Mouse (Mus musculus): ENCODE measurements around the gene Crybb1.
A peak's percentile ranks its signal among the peaks of the same experiment; 100 is the strongest.

Crybb1 gene

DNA sequence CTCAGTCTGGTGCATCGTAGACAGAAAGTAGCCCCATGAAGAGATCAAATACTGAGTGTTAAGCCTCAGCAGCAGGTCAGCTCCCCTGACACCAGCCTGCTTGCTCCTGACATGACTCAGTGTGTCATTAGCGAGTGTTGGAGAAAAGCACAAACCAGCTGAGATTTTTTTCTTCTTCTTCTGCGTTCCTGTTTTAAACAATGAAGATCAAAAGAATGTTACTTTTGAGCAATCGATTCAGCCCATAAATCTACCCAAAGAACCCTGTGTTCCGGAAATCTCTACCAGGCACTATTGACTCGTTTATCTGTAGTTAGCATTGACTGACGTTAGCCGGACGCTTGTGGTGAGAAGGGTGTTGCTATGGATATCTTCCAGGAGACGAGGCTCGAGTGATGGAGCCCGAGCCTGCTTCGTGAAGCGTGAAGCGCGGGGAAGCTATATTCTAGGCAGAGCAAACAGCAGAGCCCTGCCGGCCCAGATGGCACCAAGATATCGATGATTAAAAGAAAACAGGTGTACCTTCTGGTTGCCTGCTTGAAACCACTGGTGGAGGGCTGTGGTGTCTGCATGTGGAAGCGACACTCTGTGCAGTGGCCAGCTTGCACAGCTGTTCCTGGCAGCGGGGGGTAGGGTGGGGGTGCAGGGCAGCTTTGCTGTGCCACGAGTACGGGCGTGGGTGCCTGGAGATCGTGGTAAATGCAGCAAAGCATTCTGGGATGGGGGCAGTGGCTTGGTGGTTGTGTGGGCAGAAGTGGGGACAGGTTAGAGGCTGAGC is 15.3 kb downstream of the Crybb1 start:
- DNase-seq: peak; percentile 49

DNA sequence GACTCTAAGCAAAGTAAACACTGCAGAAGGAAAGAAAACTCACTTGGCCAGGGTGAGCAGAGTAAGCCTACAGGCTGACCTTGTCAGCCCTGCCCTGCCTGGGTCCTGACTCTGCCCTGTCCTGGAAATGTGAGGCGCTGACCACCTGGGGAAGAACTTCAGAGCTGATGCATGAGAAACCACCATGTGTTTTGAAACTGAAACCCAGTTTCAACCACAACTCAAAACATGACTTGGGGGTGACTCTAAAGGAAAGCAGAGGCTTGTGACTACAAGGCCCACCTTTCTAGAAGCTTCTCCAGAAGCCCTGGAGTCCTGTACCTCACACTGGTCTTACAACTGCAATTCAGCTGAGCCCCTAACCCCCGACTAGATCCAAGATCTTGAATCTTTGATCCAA is 17.3 kb downstream of the Crybb1 start:
- DNase-seq: no peak

DNA sequence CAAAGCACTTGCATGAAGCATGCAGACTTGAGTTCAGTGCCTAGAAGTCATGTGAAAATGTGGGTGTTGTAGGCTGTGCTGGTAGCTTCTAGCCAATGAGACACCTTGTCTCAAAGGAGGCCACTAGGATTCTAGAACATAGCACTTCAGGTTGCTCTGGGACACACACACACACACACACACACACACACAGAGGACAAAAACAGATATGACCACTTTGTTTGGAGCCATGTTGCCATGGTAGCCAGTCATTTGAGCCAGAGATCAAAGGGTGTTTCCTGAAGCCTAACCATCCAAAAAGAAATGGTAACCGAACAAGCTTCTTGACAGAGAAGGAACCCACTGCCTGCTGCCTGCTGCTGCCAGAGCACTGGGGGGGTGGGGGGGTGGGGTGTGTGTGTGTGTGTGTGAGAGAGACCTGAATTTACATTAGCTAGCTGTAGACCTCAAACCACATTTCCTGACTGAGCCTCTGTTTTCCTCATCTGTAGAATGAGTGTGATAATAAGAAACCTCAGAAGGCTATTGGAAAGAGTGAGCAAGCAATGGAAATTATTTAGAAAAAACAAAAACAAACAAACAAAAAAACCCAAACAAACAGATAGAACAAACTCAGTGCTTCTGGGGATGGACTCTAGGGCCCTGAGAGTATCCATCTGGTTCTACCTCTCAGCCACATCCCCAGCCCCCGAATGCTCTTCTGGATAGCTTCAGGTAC is 18.3 kb downstream of the Crybb1 start:
- DNase-seq: no peak

DNA sequence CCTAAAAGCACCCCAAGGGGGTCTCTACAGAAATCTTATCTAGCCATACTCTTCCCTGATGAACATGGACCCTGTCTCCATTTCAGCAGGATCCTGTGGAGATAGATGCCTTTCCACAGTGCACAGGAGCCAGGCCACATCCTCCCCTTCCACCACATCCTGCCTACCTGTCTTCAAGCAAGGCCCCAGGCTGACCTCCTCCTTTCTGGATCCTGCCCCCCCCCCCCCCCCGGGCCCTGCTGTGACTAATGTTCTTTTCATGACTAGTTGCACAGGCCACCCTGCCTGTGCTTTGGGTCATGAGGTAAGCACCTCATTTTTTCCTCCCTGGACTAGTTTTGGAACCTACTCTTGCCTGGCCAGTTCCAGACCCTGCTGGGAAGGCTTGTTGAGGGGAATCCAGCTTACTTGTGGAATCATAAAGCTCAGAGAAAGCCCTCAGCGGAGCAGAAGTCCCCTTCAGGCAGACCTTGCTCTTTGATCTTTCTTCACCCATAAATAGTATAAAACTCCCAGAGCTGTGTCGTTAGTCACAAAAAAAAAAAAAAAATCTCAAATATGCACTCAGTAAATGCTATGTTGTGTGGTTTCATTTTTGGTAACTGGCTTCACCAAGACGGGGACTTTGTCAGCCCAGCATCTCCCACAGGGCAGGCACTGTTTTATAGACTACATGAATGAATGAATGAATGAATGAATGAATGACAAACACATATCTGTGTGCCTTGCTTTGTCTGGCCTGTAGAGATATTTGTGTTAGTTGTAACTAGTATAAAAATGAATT is 19.6 kb downstream of the Crybb1 start:
- no peak for DNase-seq

DNA sequence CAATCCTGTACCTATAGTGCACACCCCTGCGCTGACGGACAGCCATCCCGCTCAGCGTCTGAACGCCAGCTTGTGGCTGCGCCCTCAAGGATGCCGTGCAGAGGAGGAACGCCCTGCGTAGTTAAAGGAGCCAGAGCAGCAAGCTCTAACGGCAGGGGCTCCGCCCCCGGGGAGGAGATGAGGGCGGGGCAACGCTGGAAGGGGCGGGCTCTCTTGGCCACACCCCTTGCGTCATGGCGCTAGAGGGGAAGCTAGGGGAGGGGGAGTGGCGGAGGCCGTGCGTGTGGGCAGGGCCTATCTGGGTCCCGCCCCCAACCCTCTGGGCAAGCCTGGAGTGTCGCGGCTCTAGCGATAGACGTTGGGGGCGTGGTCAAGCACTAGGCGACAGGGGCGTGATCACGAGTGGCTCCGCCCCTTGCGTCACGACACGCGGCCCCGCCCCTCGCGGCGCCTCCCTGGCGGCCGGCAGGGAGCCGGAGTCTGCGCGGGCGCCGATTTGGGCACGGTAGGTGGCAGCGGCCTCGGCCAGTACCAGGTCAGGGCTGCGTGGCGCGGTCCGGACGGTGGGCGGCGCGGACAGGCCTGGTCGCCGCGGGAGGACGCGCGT is 20.8 kb downstream of the Crybb1 start, which contains the start of gene Tpst2:
Gene Tpst2, plus strand, starts transcription at position 425 of the 607 bp plus-strand sequence.
- peak; percentile 99 for DNase-seq

DNA sequence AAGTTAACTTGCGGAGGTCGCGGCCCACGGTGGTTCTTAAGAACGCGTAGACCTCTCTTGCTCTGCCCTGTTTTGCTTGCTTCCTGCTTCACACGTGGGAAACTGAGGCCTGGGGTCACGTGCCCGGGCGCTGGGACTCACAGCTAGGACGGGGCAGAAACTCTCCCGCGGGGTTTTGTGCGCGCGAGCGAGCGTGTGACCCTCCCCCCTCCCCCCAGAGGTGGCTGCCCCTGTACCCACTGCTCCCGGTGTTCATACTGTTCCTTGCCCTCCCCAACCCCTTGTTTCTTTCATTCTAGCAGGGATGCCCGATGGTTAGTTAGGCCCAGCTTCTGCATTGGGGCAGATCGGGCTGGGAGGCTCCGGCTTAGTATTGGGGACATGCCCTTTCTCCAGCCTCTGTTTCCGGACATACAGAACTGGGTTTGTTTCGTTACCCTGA is 21.3 kb downstream of the Crybb1 start:
- DNase-seq: no peak

DNA sequence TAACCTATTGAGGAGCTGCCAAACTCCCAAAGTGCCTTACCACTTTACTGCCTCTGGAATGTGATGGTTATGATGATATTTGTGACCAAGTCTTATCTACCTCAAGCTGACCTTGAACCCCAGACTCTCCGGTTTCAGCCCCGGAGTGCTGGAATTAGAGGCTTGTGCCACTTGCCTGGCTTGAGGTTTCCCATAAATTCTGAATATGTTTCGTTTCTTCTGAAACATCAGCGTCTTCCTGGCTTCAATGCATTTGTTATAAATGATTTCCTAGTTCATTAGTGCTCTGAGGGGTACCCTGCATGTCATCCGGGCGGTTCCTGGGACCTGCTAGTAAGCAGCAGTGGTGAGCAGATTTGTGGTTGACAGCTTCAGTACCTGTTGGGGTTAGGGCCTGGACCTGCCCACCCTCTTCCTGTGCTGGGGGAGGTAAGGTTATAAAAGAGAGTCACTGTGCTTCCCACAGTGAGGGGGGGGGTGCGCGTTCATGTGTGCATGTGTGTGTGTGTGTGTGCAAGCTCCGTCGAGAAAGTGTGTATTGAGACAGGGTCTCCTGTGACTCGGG is 22.4 kb downstream of the Crybb1 start:
- DNase-seq: no peak

DNA sequence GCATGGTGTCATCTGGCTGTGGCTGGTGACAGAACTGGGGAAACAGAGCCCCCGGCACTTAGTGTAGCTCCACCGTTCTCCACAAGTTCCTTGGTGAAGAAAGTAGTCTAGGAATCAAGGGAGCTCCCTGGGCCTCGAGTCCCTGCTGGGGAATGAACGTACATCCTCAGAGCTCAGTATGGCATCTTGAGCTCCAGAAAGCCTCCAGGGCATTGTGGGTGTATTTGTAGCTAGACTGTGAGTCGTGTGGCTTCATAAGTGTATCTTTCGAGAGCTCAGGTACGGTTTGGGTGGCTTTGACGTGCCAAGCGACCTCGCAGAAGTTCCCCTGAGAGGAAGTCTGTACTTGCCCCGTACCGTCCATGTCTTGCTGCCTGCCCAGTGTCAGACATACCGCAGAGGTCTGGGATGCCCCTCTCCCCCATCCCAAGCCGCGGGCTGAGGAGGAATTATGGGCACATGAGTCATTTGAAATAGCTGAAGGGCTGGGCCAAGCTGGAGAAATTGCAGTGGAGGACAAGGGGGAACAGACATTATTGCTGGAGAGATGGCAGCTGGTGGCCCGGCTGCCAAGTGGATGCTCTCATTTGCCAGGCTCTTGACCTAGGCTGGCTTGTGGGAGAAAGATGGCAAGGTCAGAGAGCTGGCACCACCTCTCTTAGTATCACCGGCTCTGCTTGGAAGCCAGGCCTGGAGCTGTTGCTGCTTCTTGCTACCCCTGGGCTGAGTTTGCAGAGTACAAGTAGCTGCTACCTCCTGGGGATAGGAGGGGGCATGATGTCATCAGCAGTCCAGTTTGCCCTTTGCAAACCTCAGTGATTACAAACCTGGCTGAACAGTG is 23.8 kb downstream of the Crybb1 start:
- DNase-seq: no peak

DNA sequence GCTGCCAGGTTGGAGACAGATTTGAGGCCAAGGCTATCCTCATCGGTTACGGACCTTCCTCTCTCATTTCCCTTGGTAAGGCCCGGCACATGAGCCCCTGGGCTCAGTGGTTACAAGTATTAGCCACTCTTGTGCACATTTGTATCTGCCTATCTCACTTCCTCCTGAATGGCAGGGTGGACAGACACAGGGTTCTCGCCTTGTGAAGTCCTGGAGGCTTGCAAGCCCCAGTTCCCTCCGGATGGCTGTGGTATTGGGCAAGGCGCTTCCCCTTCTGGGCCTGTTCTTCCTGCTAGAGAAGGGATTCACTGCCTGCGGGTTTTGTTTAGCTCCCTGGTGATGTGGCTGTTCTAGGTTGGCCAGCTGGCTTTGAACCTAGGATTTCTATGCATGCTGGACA is 24.5 kb downstream of the Crybb1 start:
- DNase-seq: no peak

DNA sequence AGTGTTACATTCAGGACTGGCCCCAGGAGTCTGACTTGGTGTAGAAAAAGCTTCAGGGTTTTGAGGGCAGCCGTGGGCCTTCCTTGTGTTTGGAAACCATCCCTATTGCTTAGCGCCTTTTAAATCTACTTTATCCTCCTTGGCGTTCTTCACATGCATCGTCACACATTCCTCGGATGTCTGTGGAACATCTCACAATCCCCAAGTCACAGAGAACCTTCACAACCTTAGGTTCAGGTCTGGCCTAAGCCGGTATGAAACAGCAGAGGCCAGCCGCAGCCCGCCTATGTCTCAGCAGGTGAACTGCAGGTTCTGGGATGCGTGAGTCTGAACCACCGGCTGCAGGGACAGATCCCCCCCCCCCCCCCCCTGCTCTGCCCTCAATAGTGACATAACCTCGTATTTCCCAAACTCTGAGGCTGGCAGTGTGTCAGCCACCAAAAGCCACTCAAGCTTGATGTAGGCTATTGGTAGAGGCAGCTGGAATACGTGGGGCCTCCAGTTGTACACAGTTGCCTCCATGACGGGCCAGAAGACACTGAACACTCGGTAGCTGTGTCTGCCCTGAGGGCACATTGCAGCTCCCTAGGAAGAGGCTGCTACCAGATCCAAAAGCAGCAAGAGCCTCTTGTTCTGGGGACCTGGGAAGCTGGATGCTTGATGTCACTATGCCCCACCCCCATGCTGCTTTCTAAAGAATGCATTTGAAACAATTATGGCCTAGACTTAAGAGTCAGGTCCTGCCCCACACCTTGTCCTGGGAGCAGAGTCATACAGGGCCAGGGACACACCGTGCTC is 25.4 kb downstream of the Crybb1 start:
- DNase-seq: no peak

DNA sequence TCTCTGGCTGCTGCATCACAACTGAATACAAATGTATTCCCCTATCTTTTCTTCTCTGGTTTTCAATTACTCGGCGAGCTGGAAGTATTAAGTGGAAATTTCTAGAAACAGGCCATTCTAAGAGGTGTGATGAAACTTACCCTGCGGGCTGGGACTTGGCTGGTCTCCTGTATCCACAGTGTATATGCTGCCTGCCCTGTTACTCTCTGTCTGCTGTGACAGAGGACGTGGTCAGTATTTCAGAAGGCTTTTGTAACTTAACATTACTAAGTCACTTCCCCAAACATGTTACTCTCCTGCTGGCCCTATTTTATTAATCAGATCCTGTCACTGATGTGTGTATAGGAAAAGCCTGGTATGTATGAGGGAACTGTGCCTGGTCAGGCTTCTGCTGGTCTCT is 26.1 kb downstream of the Crybb1 start:
- DNase-seq: no peak

DNA sequence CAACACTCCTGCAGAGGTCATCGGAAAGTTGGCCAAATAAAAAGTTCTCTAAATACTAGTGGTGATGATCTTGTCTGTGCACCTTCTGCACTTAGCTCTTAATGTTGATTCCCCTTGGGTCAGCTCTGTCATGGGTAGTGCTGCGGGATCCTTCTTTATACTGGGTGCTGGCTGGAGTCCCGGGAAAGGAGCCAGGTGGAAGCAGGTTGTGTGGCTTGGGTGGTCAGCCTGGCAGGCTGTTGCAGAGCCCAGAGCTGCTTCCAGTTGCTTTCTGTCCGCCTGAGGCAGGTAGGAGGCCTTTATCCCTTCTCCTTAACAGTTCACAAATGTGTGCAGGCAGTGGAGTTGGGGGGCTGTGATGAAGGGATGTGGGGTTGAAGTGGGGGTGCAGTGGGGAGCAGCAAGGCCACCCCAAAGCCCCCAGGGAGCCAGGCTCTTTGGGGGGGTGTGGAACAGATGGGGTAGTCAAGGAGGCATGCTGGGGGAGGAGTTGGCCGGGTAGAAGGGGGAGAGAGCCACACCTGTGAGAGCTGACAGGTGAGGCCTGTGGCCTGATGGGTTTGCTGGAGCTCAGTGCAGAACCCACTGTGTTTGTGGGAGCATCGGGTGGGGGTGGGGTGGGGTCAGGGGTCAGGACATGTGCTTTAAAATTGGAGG is 26.6 kb downstream of the Crybb1 start:
- no peak for DNase-seq

DNA sequence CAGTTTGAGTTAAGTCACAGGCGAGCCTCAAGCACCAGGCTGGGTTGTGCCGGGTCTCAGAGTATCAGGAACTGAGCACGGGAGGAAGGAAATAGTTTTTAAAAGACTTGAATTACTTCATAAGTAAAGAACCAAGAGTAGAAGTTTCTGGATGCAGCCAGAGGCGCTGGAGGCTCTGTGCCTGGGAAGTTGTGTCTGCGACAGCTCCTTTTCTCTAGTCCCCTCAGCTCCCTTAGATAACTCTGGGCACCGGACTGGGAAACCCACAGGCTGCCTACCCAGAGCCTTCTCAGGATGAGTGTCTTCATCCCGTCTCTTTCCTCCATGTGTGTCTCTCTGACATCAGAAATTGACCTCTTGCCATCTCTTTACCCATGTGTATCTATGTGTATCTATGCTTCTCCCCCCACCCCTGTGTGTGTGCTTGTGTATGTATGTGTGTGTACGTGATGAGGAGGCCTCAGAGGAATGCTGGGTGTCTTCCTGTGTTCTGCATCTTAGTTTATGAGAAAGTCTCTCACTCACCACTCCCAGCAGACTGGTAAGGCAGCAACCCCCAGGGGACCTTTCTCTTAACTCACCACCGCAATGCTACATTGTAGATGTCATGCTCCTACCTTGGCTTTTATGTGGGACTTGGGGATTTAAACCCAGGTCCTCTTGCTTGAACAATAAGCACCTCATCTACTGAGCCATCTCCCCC is 27.3 kb downstream of the Crybb1 start:
- no peak for DNase-seq

DNA sequence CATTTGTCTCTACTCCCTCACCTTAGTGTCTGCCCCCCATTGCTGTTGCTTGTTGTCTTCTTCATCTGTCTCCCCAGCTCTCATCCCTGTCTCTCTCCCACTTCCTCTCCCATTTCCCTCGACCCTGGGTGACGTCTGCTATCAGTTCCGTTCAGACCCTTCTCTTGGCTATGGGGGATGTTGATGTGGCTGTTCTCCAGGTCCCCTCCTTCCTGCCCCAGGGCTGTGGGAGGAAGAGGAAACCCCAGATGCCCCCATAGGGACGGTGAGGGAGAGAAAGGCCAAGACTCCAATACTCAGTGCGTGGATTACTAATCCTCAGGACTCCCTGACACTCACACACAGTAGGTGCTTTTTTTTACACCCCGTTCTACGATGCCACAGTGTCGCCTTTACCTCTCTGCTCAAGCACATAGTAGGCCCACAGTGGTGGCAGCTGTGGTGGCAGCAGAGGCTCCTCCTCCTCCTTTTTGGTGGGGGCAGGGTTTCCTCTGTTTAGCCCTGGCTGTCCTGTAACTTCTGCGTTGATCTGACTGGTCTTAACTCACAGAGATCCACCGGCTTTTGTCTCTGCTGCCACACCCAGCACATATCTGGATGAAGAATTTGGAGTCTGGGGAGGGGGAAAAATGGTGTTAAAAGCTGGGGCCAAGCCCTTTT is 28.1 kb downstream of the Crybb1 start:
- DNase-seq: no peak

DNA sequence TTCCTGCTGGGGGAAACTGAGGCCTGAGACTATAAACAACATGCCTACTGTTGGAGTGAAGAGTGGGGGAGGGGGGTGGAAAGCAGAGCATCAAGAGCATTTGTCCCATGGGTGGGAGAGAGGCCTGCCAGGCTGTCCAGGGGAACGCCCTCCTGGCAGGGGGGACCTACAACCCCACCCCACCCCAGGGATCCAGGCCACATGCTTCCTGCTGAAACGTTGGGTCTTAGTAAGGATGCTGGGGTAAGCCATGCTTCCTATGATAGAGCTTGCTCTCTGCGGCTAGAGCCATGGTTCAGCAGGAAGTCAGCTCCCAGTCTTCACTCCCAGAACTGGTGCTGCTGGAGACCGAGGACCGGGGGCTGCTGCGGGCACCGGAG is 28.6 kb downstream of the Crybb1 start:
- no peak for DNase-seq

DNA sequence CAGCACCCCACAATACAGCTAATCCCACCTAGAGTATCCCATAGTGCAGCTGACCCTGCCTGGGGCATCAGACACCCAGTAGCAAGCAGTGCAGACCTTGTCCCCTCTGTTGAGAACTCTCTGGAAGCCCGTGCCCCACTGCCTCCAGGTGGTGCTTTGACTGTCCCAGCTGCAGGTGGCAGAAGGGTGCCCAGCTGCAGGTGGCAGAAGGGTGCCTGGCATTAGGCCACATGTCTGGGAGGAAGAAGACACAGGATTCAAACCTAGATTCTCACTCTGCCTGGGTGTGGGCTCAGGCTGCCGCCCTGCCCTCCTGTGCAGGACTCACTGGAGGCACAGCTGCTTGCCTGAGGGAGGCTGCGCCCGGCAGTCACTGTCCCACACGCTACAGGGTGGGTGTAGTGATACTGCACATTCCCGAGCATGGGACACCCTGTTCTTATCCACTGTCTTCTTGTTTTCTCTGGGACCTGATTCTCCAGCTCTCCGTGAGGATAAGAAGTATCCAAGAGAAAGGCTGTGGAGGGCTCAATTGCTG is 30.0 kb downstream of the Crybb1 start:
- DNase-seq: no peak

DNA sequence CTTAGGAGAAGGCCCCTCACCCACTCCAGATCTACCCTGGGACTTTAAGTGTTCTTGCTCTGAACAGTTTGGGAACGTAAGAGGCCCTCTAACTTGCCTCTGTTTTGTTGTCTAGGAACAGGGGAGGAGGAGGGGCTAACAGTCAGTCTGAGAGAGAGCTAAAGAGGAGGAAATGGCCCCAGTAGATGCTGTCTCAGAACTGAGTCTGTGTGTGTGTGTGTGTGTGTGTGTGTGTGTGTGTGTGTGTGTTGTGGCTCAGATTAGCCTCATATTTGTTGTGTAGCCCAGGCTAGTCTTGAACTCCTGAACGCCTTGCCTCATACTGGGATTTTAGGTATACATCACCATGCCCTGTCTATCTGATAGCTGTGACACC is 31.0 kb downstream of the Crybb1 start:
- no peak for DNase-seq

DNA sequence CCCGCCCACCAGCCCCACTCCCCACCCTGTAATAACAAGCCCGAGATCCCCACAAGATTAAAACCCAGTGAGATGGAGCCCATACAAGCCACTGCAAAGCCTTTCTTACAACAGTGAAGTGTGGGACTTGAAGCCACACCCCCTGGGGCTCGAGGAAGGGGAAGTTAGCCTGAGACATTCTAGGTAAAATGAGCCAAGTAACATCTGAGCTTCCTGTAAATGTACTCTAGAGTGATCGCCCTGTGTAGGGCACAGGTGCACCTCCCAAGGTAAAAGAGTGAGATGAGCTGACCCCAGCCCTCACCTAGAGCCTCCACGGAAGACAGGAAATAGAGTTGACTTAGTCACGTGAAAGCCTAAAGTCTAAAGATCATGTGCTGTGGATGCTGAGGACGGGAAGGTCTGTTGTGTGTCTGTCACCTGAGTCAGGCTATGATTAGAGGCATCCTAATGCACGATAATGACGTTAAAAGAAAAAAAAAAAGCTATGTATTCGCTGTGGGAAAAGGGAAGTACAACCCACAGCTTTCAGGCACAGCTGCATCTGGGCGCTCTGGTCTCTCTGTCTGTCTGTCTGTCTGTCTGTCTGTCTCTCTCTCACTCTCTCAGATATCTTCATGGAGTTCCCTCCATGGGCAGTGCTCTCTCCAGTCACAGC is 31.5 kb downstream of the Crybb1 start:
- DNase-seq: no peak
